ENCODE assay signal across 13 mouse cellular contexts in the genomic region with DNA sequence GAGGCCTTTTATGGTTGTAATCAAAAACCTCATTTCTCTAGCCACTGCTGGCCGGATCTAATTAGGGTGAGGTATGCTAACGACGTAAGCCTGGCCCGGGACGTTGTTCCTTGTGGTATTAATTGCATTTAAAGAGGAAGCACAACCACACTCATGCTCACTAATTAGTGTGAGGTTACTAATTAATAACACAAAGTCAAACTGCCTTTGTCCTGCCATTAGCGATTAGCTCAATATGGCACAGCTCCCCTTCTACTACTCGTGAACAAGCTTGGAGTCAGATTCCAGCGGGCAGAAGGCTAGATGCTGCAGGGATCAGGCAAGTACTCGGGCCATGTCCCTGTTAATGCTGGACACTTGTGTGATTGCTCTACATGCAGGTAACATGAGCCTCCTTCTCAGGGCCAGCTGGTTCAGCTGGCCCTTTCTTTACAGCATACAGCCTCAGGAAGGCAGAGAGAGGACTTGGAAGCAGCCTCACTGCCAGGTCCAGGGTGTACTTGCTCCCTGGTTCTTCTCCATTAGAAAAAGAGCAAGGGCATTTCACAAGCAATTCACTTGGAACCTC.
DNase-seq lines count a peak whose midpoint lies in the region; ATAC-seq and TF ChIP-seq lines count a peak whose summit lies in the region.
"Had no signal": no experiment of that assay in that cellular context is flagged by ENCODE, and none has a peak within 500 bp of the region (broad histone marks: within the 10 kb centered on the region; RNA-seq: fewer than 3 reads in every experiment).

No protein-coding gene starts in this region.

- peak; percentile 64; the same call in 1 of the 2 replicates for ATAC-seq in forebrain, embryonic 12.5 days (ENCODE audit: low FRiP score)
- ATAC-seq in forebrain, embryonic 15.5 days (replicated peaks), result no peak
- ATAC-seq in embryonic facial prominence, embryonic 15.5 days (ENCODE audit: insufficient number of reproducible peaks, low FRiP score, low TSS enrichment, low read depth), result no peak
- ATAC-seq in limb, embryonic 13.5 days (ENCODE audit: low FRiP score, low read depth), result peak; percentile 67
- ATAC-seq: liver, embryonic 12.5 days had no signal

- no peak overlapping the region for H3K4me3 ChIP-seq in forebrain, embryonic 12.5 days (replicated peaks)
- H3K4me3 ChIP-seq in forebrain, embryonic 15.5 days, result no peak overlapping the region
- H3K4me3 ChIP-seq in embryonic facial prominence, embryonic 15.5 days (replicated peaks), result no peak overlapping the region
- no peak overlapping the region for H3K4me3 ChIP-seq in limb, embryonic 13.5 days
- H3K4me3 ChIP-seq in lung, adult 2 months (replicated peaks; ENCODE audit: extremely low read depth, low read depth, low read length), result no peak overlapping the region
- H3K4me3 ChIP-seq: layer of hippocampus, adult 2 months; liver, embryonic 12.5 days had no signal

- peaks cover 51% of the 10 kb centered on the region for H3K27me3 ChIP-seq in forebrain, embryonic 12.5 days
- 0 out of 2 replicates have a peak, but pooled peaks cover 6% of the 10 kb centered on the region for H3K27me3 ChIP-seq in forebrain, embryonic 15.5 days
- H3K27me3 ChIP-seq in embryonic facial prominence, embryonic 15.5 days, result no peaks in the 10 kb centered on the region
- H3K27me3 ChIP-seq in limb, embryonic 13.5 days, result no peaks in the 10 kb centered on the region
- H3K27me3 ChIP-seq: liver, embryonic 12.5 days had no signal

- no peak overlapping the region for H3K9ac ChIP-seq in forebrain, embryonic 12.5 days
- H3K9ac ChIP-seq in forebrain, embryonic 15.5 days (replicated peaks), result no peak overlapping the region
- H3K9ac ChIP-seq in embryonic facial prominence, embryonic 15.5 days, result no peak overlapping the region
- H3K9ac ChIP-seq in limb, embryonic 13.5 days, result 0 out of 2 replicates have a peak overlapping the region, but pooled peaks have one; percentile 25
- H3K9ac ChIP-seq: liver, embryonic 12.5 days had no signal

- WGBS in forebrain, embryonic 12.5 days, result 26% methylated on average over 9 of the region's 9 CpGs
- 8% methylated on average over 9 of the region's 9 CpGs for WGBS in forebrain, embryonic 15.5 days
- WGBS in embryonic facial prominence, embryonic 15.5 days, result 25% methylated on average over 9 of the region's 9 CpGs
- WGBS in limb, embryonic 13.5 days, result 15% methylated on average over 9 of the region's 9 CpGs
- WGBS in lung, adult 2 months, result 93% methylated on average over 9 of the region's 9 CpGs

- peaks cover 16% of the 10 kb centered on the region for H3K4me1 ChIP-seq in forebrain, embryonic 12.5 days
- H3K4me1 ChIP-seq in forebrain, embryonic 15.5 days, result peaks cover 24% of the 10 kb centered on the region
- peaks cover 29% of the 10 kb centered on the region for H3K4me1 ChIP-seq in embryonic facial prominence, embryonic 15.5 days
- peaks cover 30% of the 10 kb centered on the region for H3K4me1 ChIP-seq in limb, embryonic 13.5 days
- 0 out of 2 replicates have a peak, but pooled peaks cover 3% of the 10 kb centered on the region for H3K4me1 ChIP-seq in lung, adult 2 months (ENCODE audit: control insufficient read depth, insufficient read depth, low read length)

- H3K4me2 ChIP-seq in forebrain, embryonic 12.5 days, result no peak overlapping the region
- H3K4me2 ChIP-seq in forebrain, embryonic 15.5 days (replicated peaks), result no peak overlapping the region
- H3K4me2 ChIP-seq in embryonic facial prominence, embryonic 15.5 days (replicated peaks), result no peak overlapping the region
- peak overlapping the region; percentile 34 for H3K4me2 ChIP-seq in limb, embryonic 13.5 days (replicated peaks)
- H3K4me2 ChIP-seq: liver, embryonic 12.5 days had no signal

- TF ChIP-seq POLR2A in lung, adult 2 months (IDR thresholded peaks at IDR 0.05; ENCODE audit: borderline replicate concordance, extremely low read depth, low read depth, low read length), result no peak

- peak overlapping the region; percentile 37; the same call in 1 of the 2 replicates for H3K27ac ChIP-seq in forebrain, embryonic 12.5 days
- H3K27ac ChIP-seq in forebrain, embryonic 15.5 days (replicated peaks), result no peak overlapping the region
- H3K27ac ChIP-seq in embryonic facial prominence, embryonic 15.5 days (replicated peaks), result peak overlapping the region; percentile 39; the same call in 1 of the 2 replicates
- peak overlapping the region; percentile 73 for H3K27ac ChIP-seq in limb, embryonic 13.5 days
- H3K27ac ChIP-seq: layer of hippocampus, adult 2 months; liver, embryonic 12.5 days had no signal

- no peaks in the 10 kb centered on the region for H3K9me3 ChIP-seq in forebrain, embryonic 12.5 days
- no peaks in the 10 kb centered on the region for H3K9me3 ChIP-seq in forebrain, embryonic 15.5 days
- no peaks in the 10 kb centered on the region for H3K9me3 ChIP-seq in embryonic facial prominence, embryonic 15.5 days (replicated peaks)
- no peaks in the 10 kb centered on the region for H3K9me3 ChIP-seq in limb, embryonic 13.5 days
- H3K9me3 ChIP-seq: liver, embryonic 12.5 days had no signal

- DNase-seq in MN1 (ENCODE audit: low spot score), result peak; percentile 24
- no peak for DNase-seq in layer of hippocampus, postnatal 25 days (ENCODE audit: extremely low spot score in 1 of 2, low spot score in 1 of 2)
- DNase-seq in lung, adult 2 months, result no peak
- DNase-seq in urinary bladder, postnatal 25 days (ENCODE audit: low spot score), result no peak
- DNase-seq: adrenal gland, postnatal 10 days; heart, adult 11 months; heart, postnatal 36 days had no signal

- no peaks in the 10 kb centered on the region; the same call in 1 of the 2 replicates for H3K36me3 ChIP-seq in forebrain, embryonic 12.5 days (replicated peaks)
- no peaks in the 10 kb centered on the region for H3K36me3 ChIP-seq in forebrain, embryonic 15.5 days
- no peaks in the 10 kb centered on the region for H3K36me3 ChIP-seq in embryonic facial prominence, embryonic 15.5 days
- peaks cover 11% of the 10 kb centered on the region; the same call in 1 of the 2 replicates for H3K36me3 ChIP-seq in limb, embryonic 13.5 days

- TF ChIP-seq CTCF in lung, adult 2 months (IDR thresholded peaks at IDR 0.05; ENCODE audit: insufficient read depth, low read length), result no peak

Comparison
In these comparisons a context has a peak if more than half of its experiments do, and no peak if none do; other contexts are left out.
1. ATAC-seq: peak in forebrain, embryonic 12.5 days (single experiment) and limb, embryonic 13.5 days (single experiment); none in forebrain, embryonic 15.5 days (single experiment) and embryonic facial prominence, embryonic 15.5 days (single experiment).